Mouse (Mus musculus) retina, embryonic 14.5 days (tissue): Measurements from ENCODE around the gene Clec11a.

Experiments used
- DNase-seq: peaks from one replicate; pipeline ENCODE4 v3.0.0-alpha.2; 2015; ENCODE audit warnings: low spot score

Clec11a gene

GRCm38 (mm10) chr7:44276461-44277249, 30.0 kb downstream of the Clec11a start:
- DNase-seq, result no peak

DNA sequence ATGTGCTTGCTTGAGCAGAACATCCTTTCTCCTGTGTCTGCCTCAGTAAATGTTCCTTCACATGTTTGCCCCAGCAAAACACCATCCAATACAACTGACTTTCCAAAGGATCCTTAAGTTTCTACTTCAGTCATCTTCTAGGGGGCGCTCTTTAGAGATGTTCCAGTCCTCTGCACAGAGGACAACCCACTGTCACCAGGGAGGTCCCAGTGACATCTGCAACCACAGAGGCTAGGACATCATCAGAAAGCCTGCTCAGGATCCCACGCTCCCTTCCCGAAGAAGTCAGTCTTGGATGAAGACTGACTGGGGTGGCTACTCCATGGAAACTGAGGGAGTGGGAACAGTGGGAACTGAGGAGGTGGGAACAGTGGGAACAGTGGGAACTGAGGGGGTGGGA, 31.2 kb downstream of the Clec11a start:
- no peak for DNase-seq

GRCm38 (mm10) chr7:44274096-44274495, 32.6 kb downstream of the Clec11a start:
- no peak for DNase-seq

GRCm38 (mm10) chr7:44273446-44273845, 33.3 kb downstream of the Clec11a start:
- no peak for DNase-seq

GRCm38 (mm10) chr7:44272546-44272945, 34.2 kb downstream of the Clec11a start:
- no peak for DNase-seq

- DNase-seq, result peak; percentile 36
Measured at GRCm38 (mm10) chr7:44271309-44271708, 35.4 kb downstream of the Clec11a start.

DNA sequence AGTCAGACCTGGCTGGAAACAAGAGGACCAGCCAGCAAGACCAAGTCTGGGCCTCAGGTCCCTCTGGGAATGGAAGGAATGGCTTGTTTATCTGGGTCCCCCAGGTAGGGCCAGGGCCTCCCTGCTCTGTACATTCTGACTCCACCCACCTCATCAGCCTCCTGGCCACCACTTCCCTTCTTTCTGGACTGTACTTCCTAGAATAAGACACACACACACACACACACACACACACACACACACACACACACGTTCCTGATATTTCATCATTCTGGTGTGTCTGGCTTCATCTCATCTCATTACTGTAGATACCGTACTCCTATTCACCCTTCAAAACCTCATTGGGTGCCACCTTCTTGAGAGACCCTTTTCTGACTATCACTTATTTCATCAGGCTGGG, 37.3 kb downstream of the Clec11a start:
- DNase-seq, result no peak

DNA sequence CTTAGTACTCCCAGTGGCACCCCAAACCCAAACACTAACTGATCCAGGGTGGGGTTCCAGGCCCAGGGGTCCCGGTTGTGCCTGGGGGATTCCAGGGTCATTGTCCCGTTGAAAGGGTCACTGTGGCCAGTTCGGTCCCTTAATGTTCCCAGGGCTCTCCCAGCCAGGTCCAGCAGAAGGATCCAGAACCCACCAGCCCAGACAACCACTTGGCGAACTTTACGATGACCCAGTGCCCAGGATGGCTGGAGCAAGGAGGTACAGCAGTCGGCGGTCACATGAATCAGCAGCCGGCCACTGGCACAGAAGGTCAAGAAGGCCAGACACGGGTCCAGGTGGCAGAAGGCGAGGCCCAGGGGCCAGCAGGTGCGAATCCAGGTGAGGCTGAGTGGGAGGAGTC, 38.6 kb downstream of the Clec11a start:
- no peak for DNase-seq

- peak; percentile 100 for DNase-seq
Measured at GRCm38 (mm10) chr7:44262791-44263643, 43.7 kb downstream of the Clec11a start.

GRCm38 (mm10) chr7:44261147-44261546, 45.6 kb downstream of the Clec11a start, which contains the start of gene Gm15517:
Gene Gm15517, plus strand, starts transcription at chr7:44261447.
- no peak for DNase-seq

DNA sequence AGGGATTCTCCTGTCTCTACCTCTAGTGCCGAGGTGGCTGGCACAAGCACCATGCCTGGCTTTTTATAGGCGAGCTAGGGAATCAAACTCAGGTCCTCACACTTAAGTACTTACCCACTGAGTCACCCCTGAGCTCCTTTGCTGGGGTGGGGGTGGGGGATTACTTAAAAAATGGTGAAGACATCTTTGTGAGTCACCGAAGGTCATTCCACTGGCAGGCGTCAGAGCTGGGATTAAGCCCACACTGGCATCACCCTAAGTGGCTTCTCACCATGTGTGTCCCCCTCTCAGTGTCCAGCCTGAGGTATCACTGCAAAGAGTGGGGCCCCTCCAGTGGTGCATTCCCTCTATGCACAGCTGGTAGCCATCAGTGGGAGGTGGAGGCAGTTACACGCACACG, 46.3 kb downstream of the Clec11a start:
- no peak for DNase-seq

- DNase-seq, result no peak
Measured at GRCm38 (mm10) chr7:44257278-44257677, 49.4 kb downstream of the Clec11a start, which contains the start of gene Acp4. Gene Acp4, minus strand, starts transcription at chr7:44257378.

GRCm38 (mm10) chr7:44254930-44255329, 51.8 kb downstream of the Clec11a start:
- DNase-seq, result no peak

DNA sequence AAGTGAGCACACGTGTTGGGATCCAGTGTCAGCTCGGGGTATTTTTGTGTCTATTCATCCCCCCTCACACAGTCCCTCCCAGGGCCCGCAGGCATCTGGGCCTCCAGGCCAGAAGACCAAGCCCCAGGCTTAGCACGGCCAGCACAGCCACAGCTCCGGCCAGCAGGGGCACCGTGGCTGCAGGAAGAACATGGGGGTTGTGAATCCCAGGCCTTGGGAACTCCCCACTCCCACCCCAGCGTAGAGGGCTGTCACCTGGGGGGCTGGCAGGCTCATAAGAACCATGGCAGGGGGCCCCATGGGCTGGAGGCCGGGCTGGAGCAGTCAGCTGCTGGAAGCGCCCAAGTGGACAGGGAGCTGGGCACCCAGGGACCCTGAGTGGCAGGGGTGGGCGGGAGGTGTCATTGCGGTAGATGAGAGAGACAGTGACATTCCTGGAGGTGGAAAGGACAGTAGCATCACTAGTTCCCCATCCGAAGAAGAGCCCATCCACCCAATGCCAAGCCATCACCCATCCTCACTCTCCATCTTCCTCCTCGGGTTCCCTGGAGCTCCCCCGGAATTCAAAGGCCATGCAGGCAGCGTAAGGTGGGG, 53.6 kb downstream of the Clec11a start:
- DNase-seq, result no peak
